Mouse (Mus musculus) heart, embryonic 14.5 days (tissue): ENCODE results near the gene 9930022D16Rik. TPM values are rescaled to one million over a fixed set of nuclear protein-coding genes. Genes with fewer than 3 reads are reported as not detected.

Experiments used
- ATAC-seq: fragments of 200-750 bp; cut with Nextera tagmentation; 2 replicates; pipeline ENCODE4 v1.8.0; 2017; ENCODE audit warnings: low read depth, moderate TSS enrichment; ENCODE audit not compliant: insufficient number of reproducible peaks, insufficient read depth, low FRiP score
- H3K27ac ChIP-seq, 2 experiments: fragments of 200-500 bp in 1 of 2; fragments of 300-500 bp in 1 of 2; sonication (generic) in 1 of 2; replicated peaks in 1 of 2; 2 replicates each; pipeline ENCODE4 v1.5.1; 2012 to 2014; ENCODE audit warnings: low read depth in 2 of 2, low read length in 2 of 2, control low read depth in 1 of 2, mild to moderate bottlenecking in 1 of 2, mixed read lengths in 1 of 2; ENCODE audit not compliant: control insufficient read depth in 1 of 2, insufficient read depth in 1 of 2
- H3K27me3 ChIP-seq: fragments of 300-500 bp; sonication (generic); 2 replicates; pipeline ENCODE4 v1.6.1; 2014; ENCODE audit warnings: mild to moderate bottlenecking, low read length, control low read depth; ENCODE audit not compliant: control insufficient read depth, insufficient read depth
- H3K36me3 ChIP-seq: fragments of 300-500 bp; sonication (generic); 2 replicates; pipeline ENCODE4 v1.6.1; 2014; ENCODE audit warnings: mild to moderate bottlenecking, control low read depth, low read length, mixed read lengths; ENCODE audit not compliant: control insufficient read depth, insufficient read depth
- H3K4me1 ChIP-seq, 2 experiments: fragments of 200-500 bp in 1 of 2; fragments of 300-500 bp in 1 of 2; sonication (generic) in 1 of 2; 2 replicates each; pipeline ENCODE4 v1.6.1; 2012 to 2014; ENCODE audit warnings: low read length in 2 of 2, control low read depth in 1 of 2, mixed read lengths in 1 of 2; ENCODE audit not compliant: control insufficient read depth in 2 of 2, insufficient read depth in 2 of 2
- H3K4me2 ChIP-seq: fragments of 300-500 bp; sonication (generic); 2 replicates; pipeline ENCODE4 v1.6.1; 2014; ENCODE audit warnings: mild to moderate bottlenecking, low read length
- H3K4me3 ChIP-seq, 2 experiments: fragments of 200-500 bp in 1 of 2; fragments of 300-500 bp in 1 of 2; sonication (generic) in 1 of 2; 2 replicates each; pipeline ENCODE4 v1.5.1; 2012 to 2014; ENCODE audit warnings: low read length in 2 of 2, mild to moderate bottlenecking in 2 of 2, control low read depth in 1 of 2, low read depth in 1 of 2, moderate library complexity in 1 of 2; ENCODE audit not compliant: control insufficient read depth in 1 of 2, insufficient read depth in 1 of 2
- H3K9ac ChIP-seq: fragments of 300-500 bp; sonication (generic); 2 replicates; pipeline ENCODE4 v1.6.1; 2014; ENCODE audit warnings: mild to moderate bottlenecking, low read length
- H3K9me3 ChIP-seq: fragments of 300-500 bp; sonication (generic); 2 replicates; pipeline ENCODE4 v1.6.1; 2016; ENCODE audit warnings: low read length, control low read depth; ENCODE audit not compliant: control insufficient read depth
- WGBS: fragments of 180-500 bp; shearing (Covaris S2); extraction: QIAGEN DNeasy Blood & Tissue Kit; methylation state at CpG from one replicate; pipeline ENCODE4 v1.1.7; 2014; 5-methylcytosine and 5-hydroxymethylcytosine counted together
- polyA plus RNA-seq: library from polyadenylated mRNA; unstranded; fragments of >200 nt; fragmentation: Nextera tagmentation; extraction: Ambion mirVana; gene quantifications from 2 replicates; pipeline ENCODE4 v1.2.1, GENCODE M21; 2014

9930022D16Rik gene
- polyA plus RNA-seq, 1 experiment from 2014 or later, result not detected

GRCm38 (mm10) chr11:109376484-109377143 lies 37.1 kb upstream of the 9930022D16Rik start:
- no peak overlapping the region; the same call in 1 of the 2 replicates for H3K4me2 ChIP-seq
- peak overlapping the region; percentile 32 to 54; a peak in 3 of 4 replicates for H3K27ac ChIP-seq
- no peaks in the 10 kb centered on the region for H3K36me3 ChIP-seq
- ATAC-seq, result no peak
- 36% methylated on average over 7 of the region's 7 CpGs for WGBS
- no peaks in the 10 kb centered on the region for H3K27me3 ChIP-seq
- peaks cover 14 to 43% of the 10 kb centered on the region in 2 experiments for H3K4me1 ChIP-seq
- peak overlapping the region; percentile 41; the same call in 1 of the 2 replicates for H3K9ac ChIP-seq
- H3K4me3 ChIP-seq, result no peak overlapping the region
- H3K9me3 ChIP-seq, result no peaks in the 10 kb centered on the region

GRCm38 (mm10) chr11:109377477-109377876 lies 36.2 kb upstream of the 9930022D16Rik start:
- H3K4me2 ChIP-seq, result no peak overlapping the region
- H3K4me3 ChIP-seq, result no peak overlapping the region
- no peaks in the 10 kb centered on the region for H3K36me3 ChIP-seq
- no peaks in the 10 kb centered on the region for H3K9me3 ChIP-seq
- ATAC-seq, result no peak
- no peaks in the 10 kb centered on the region for H3K27me3 ChIP-seq
- H3K4me1 ChIP-seq, result peaks cover 14 to 38% of the 10 kb centered on the region in 2 experiments
- 46% methylated on average over 10 of the region's 10 CpGs for WGBS
- H3K27ac ChIP-seq, result no peak overlapping the region
- 0 out of 2 replicates have a peak overlapping the region, but pooled peaks have one; percentile 35 for H3K9ac ChIP-seq

GRCm38 (mm10) chr11:109378051-109378450 lies 35.7 kb upstream of the 9930022D16Rik start:
- no peak for ATAC-seq
- H3K27ac ChIP-seq, result no peak overlapping the region
- WGBS, result 48% methylated on average over 7 of the region's 7 CpGs

GRCm38 (mm10) chr11:109380662-109381061 lies 33.1 kb upstream of the 9930022D16Rik start:
- H3K9me3 ChIP-seq, result no peaks in the 10 kb centered on the region
- no peak overlapping the region for H3K4me3 ChIP-seq
- WGBS, result 66% methylated on average over 5 of the region's 5 CpGs
- no peak overlapping the region for H3K4me2 ChIP-seq
- H3K27me3 ChIP-seq, result no peaks in the 10 kb centered on the region
- no peaks in the 10 kb centered on the region for H3K36me3 ChIP-seq
- no peak overlapping the region for H3K9ac ChIP-seq
- peaks cover 14 to 28% of the 10 kb centered on the region in 2 experiments for H3K4me1 ChIP-seq
- no peak for ATAC-seq
- no peak overlapping the region for H3K27ac ChIP-seq

More at GRCm38 (mm10) chr11:109378051-109378450, 35.7 kb upstream of the 9930022D16Rik start:
- Histone ChIP-seq H3K4me2 (no peak overlapping the region), H3K36me3 (no peaks in the 10 kb centered on the region), H3K27me3 (no peaks in the 10 kb centered on the region), H3K4me1 (peaks cover 14 to 38% of the 10 kb centered on the region in 2 experiments), H3K9ac (no peak overlapping the region), H3K4me3 (no peak overlapping the region), H3K9me3 (no peaks in the 10 kb centered on the region)

DNA sequence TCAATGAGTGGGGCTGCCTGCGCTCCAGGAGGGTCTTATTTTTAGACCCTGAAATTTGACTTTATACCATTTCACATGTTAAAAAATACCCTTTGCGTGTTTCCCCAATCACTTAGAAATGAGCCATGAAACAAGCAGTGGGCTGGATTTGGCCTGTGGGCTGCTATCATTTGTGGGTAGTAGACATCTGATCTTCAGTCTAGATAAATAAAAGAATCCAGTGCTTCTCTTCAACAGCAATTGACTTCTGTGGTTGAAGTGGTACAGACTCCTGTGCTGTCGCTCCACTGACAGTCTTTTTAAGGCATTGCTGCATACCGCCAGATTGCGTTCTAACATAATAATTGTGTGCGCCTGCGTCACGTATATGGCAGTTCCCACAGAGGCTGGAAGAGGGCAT lies 28.4 kb upstream of the 9930022D16Rik start:
- H3K36me3 ChIP-seq, result no peaks in the 10 kb centered on the region
- WGBS, result 81% methylated on average over 8 of the region's 8 CpGs
- H3K4me1 ChIP-seq, result peaks cover 2 to 10% of the 10 kb centered on the region in 2 experiments; a peak in 3 of 4 replicates
- no peak for ATAC-seq
- no peak overlapping the region for H3K4me3 ChIP-seq
- no peak overlapping the region for H3K9ac ChIP-seq
- H3K27me3 ChIP-seq, result no peaks in the 10 kb centered on the region
- H3K27ac ChIP-seq, result no peak overlapping the region
- no peaks in the 10 kb centered on the region for H3K9me3 ChIP-seq
- no peak overlapping the region for H3K4me2 ChIP-seq

DNA sequence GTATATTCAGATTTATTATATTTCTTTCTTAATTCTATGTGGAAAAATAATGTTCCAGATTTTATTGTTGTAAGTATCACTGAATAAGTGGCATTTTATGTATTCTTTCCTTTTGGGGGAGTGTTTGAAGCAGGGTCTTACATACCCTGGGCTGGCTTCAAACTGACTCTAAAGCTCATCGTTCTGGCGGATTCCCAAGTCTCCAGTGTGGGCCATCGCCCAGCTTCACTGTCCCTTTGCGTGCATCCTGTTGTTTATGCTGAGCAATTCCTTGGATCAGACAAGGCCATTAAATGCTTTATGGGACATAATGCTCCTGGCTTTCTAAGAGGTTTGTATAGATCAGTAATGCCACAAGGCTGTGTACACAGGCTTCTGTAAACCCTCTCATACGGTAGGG lies 24.7 kb upstream of the 9930022D16Rik start:
- H3K9ac ChIP-seq, result no peak overlapping the region
- ATAC-seq, result no peak
- H3K27me3 ChIP-seq, result no peaks in the 10 kb centered on the region
- H3K36me3 ChIP-seq, result peaks cover 20% of the 10 kb centered on the region
- no peak overlapping the region for H3K4me3 ChIP-seq
- WGBS, result 87% methylated on average over 5 of the region's 5 CpGs
- no peak overlapping the region for H3K4me2 ChIP-seq
- H3K9me3 ChIP-seq, result no peaks in the 10 kb centered on the region
- H3K4me1 ChIP-seq, result peaks cover 2 to 19% of the 10 kb centered on the region in 2 experiments; a peak in 3 of 4 replicates
- H3K27ac ChIP-seq, result no peak overlapping the region

- Histone ChIP-seq H3K9me3 (no peaks in the 10 kb centered on the region), H3K4me2 (no peak overlapping the region), H3K4me1 (peaks cover 2 to 19% of the 10 kb centered on the region in 2 experiments; a peak in 3 of 4 replicates), H3K9ac (no peak overlapping the region), H3K36me3 (peaks cover 36% of the 10 kb centered on the region), H3K27ac (no peak overlapping the region), H3K27me3 (no peaks in the 10 kb centered on the region), H3K4me3 (no peak overlapping the region)
- 88% methylated on average over 7 of the region's 7 CpGs for WGBS
- no peak for ATAC-seq
These were observed 22.5 kb upstream of the 9930022D16Rik start for GRCm38 (mm10) chr11:109391200-109391599.
